Mouse (Mus musculus): Measurements from ENCODE around the gene Atp2a1. TPM values are rescaled to one million over a fixed set of nuclear protein-coding genes. Genes with fewer than 3 reads are reported as not detected.
A peak's percentile ranks its signal among the peaks of the same experiment; 100 is the strongest.

Atp2a1 gene
- polyA plus RNA-seq, 1 experiment = 2.6 TPM

DNA sequence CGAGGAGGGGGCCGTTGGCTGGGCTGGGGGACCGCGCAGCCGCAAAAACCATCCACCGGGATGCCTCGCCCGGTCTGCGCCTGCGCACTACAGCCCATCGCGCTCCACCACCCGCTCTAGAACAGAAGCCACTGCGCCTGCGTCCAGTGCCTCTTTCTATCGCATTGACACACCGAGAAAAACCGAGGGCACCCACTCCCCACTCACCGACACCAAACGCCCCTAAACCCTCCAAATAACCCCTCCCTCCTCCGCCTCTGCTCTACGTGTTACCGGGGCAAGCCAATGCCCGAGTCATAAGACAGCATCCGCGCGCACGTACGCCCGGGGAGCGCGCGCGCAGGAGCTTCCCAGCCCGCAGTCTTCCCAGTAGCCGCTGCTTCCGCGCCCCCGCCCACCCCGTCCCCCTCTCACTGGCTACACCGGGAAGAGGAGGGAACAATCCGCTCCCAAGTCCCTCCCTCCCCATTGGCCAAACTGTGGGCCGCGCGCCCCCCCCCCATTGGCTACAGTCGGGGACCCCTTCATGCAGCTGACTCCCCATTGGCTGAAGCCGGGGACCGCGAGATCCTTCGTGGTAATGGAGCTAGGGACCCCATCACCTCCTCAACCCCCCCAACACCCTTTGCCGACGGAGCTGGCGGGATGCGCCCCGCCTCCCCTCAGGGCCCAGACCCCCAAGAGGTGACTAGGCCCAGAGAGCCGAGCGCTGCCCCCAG, 39.3 kb upstream of the Atp2a1 start:
- H3K27ac ChIP-seq (ENCODE audit: insufficient read depth, low read length) = peak overlapping the region; percentile 96
- peak; percentile 65 to 86 for DNase-seq (ENCODE audit: low read depth in 1 of 2, low spot score in 2 of 2)
- under 1% methylated on average over 54 of the region's 57 CpGs for WGBS
- peaks cover 29% of the 10 kb centered on the region for H3K36me3 ChIP-seq (ENCODE audit: control insufficient read depth, insufficient read depth, low read length)
- H3K4me1 ChIP-seq (ENCODE audit: control insufficient read depth, insufficient read depth, insufficient read length) = no peaks in the 10 kb centered on the region
- peak overlapping the region; percentile 99 for H3K4me3 ChIP-seq (ENCODE audit: extremely low read depth, insufficient read depth, insufficient read length)
- no peak for TF ChIP-seq CTCF (IDR thresholded peaks at IDR 0.05; ENCODE audit: extremely low read depth, insufficient read depth, insufficient read length, insufficient replicate concordance)
- TF ChIP-seq POLR2A (IDR thresholded peaks at IDR 0.05; ENCODE audit: low read depth, low read length) = peak; percentile 26
- no peaks in the 10 kb centered on the region for H3K27me3 ChIP-seq (ENCODE audit: control insufficient read depth, insufficient read depth, low read length)

DNA sequence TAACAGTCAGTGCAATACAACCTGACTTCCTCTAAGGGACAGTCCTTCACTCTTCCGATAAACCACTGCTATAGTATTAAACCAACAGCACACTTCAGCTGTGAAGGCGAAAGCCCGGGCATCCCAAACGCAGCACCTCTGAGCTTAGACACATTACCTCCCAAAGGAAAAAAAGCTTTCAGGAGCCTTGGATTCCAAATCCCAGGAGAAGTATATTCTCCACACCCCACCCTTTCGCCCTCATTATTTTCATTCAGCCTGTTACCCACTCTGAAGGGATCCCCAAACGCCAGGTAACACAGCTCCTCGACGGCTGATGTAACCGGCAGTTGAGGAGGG, 38.7 kb upstream of the Atp2a1 start:
- 3% methylated on average over 9 of the region's 9 CpGs for WGBS
- Histone ChIP-seq H3K27me3 (ENCODE audit: control insufficient read depth, insufficient read depth, low read length) (no peaks in the 10 kb centered on the region), H3K27ac (ENCODE audit: insufficient read depth, low read length) (peak overlapping the region; percentile 96), H3K36me3 (ENCODE audit: control insufficient read depth, insufficient read depth, low read length) (peaks cover 33% of the 10 kb centered on the region), H3K4me1 (ENCODE audit: control insufficient read depth, insufficient read depth, insufficient read length) (no peaks in the 10 kb centered on the region), H3K4me3 (ENCODE audit: extremely low read depth, insufficient read depth, insufficient read length) (peak overlapping the region; percentile 99)
- DNase-seq (ENCODE audit: low read depth in 1 of 2, low spot score in 2 of 2) = no peak
- TF ChIP-seq POLR2A (IDR thresholded peaks at IDR 0.05; ENCODE audit: low read depth, low read length) = no peak
- no peak for TF ChIP-seq CTCF (IDR thresholded peaks at IDR 0.05; ENCODE audit: extremely low read depth, insufficient read depth, insufficient read length, insufficient replicate concordance)

DNA sequence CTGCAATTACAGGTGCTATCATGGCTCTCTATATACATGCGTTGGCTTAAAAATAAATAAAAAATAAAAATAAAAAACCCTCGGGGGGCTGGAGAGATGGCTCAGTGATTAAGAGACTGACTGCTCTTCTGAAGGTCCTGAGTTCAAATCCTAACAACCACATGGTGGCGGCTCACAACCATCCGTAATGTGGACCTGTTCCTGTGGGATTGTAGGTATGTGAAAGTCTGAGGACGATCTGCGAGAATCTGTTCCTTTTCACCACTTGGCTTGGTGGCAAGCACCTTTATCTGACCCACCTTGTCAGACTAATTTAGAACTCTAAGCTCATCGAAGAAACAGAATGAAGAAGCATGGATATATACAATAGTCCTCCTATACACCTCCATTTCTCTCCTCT, 36.5 kb upstream of the Atp2a1 start:
- WGBS = 95% methylated on average over 7 of the region's 7 CpGs
- peaks cover 52% of the 10 kb centered on the region for H3K36me3 ChIP-seq (ENCODE audit: control insufficient read depth, insufficient read depth, low read length)
- H3K4me1 ChIP-seq (ENCODE audit: control insufficient read depth, insufficient read depth, insufficient read length) = no peaks in the 10 kb centered on the region
- no peak overlapping the region for H3K27ac ChIP-seq (ENCODE audit: insufficient read depth, low read length)
- TF ChIP-seq CTCF (IDR thresholded peaks at IDR 0.05; ENCODE audit: extremely low read depth, insufficient read depth, insufficient read length, insufficient replicate concordance) (no peak), POLR2A (IDR thresholded peaks at IDR 0.05; ENCODE audit: low read depth, low read length) (no peak)
- no peaks in the 10 kb centered on the region for H3K27me3 ChIP-seq (ENCODE audit: control insufficient read depth, insufficient read depth, low read length)
- no peak overlapping the region for H3K4me3 ChIP-seq (ENCODE audit: extremely low read depth, insufficient read depth, insufficient read length)
- no peak for DNase-seq (ENCODE audit: low read depth in 1 of 2, low spot score in 2 of 2)

DNA sequence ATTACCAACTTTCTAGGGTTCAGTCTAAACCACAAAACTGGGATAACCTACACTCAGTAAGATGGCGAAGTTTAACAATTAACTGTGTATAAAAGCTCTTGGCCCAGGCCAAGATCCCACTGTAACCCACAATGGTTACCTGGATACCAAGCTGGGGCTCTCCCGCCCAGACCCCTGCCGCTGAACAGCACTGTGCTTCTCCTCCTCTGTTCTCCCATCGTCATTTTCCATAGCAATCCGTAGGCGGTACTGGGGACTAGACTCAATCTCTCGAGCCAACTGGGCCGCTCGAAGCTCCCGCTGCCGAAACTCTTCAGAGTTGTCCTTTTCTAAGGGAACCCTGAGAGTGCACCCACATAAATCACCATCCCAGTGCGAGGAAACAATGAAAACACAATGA, 35.1 kb upstream of the Atp2a1 start:
- H3K4me3 ChIP-seq (ENCODE audit: extremely low read depth, insufficient read depth, insufficient read length) = no peak overlapping the region
- TF ChIP-seq POLR2A (IDR thresholded peaks at IDR 0.05; ENCODE audit: low read depth, low read length) = no peak
- no peak for TF ChIP-seq CTCF (IDR thresholded peaks at IDR 0.05; ENCODE audit: extremely low read depth, insufficient read depth, insufficient read length, insufficient replicate concordance)
- 96% methylated on average over 12 of the region's 12 CpGs for WGBS
- H3K27ac ChIP-seq (ENCODE audit: insufficient read depth, low read length) = no peak overlapping the region
- DNase-seq (ENCODE audit: low read depth in 1 of 2, low spot score in 2 of 2) = no peak
- no peaks in the 10 kb centered on the region for H3K4me1 ChIP-seq (ENCODE audit: control insufficient read depth, insufficient read depth, insufficient read length)
- no peaks in the 10 kb centered on the region for H3K27me3 ChIP-seq (ENCODE audit: control insufficient read depth, insufficient read depth, low read length)
- peaks cover 66% of the 10 kb centered on the region for H3K36me3 ChIP-seq (ENCODE audit: control insufficient read depth, insufficient read depth, low read length)

DNA sequence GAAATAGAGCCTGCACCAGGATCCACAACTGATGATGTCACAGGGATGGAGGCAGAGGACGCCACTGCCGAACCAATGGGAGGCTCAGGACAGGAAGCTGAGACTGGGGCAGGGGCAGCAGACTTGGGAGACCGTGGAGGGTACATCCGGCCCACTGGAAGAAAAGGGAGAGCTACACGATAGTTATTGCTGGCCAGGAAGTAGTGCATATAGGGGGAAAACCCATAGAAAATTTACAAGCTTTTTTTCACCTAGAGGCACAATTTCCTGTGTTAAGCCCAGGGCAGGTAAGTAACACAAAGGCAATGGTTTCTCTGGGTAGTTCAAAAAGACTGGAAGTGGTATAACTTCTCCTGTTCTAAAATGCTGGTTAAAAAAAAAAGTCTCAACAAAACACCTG, 33.6 kb upstream of the Atp2a1 start:
- H3K27me3 ChIP-seq (ENCODE audit: control insufficient read depth, insufficient read depth, low read length) = no peaks in the 10 kb centered on the region
- DNase-seq (ENCODE audit: low read depth in 1 of 2, low spot score in 2 of 2) = no peak
- peaks cover 78% of the 10 kb centered on the region for H3K36me3 ChIP-seq (ENCODE audit: control insufficient read depth, insufficient read depth, low read length)
- no peak for TF ChIP-seq CTCF (IDR thresholded peaks at IDR 0.05; ENCODE audit: extremely low read depth, insufficient read depth, insufficient read length, insufficient replicate concordance)
- no peak for TF ChIP-seq POLR2A (IDR thresholded peaks at IDR 0.05; ENCODE audit: low read depth, low read length)
- H3K4me3 ChIP-seq (ENCODE audit: extremely low read depth, insufficient read depth, insufficient read length) = no peak overlapping the region
- no peaks in the 10 kb centered on the region for H3K4me1 ChIP-seq (ENCODE audit: control insufficient read depth, insufficient read depth, insufficient read length)
- 0 out of 2 replicates have a peak overlapping the region, but pooled peaks have one; percentile 23 for H3K27ac ChIP-seq (ENCODE audit: insufficient read depth, low read length)
- WGBS = 87% methylated on average over 5 of the region's 5 CpGs

DNA sequence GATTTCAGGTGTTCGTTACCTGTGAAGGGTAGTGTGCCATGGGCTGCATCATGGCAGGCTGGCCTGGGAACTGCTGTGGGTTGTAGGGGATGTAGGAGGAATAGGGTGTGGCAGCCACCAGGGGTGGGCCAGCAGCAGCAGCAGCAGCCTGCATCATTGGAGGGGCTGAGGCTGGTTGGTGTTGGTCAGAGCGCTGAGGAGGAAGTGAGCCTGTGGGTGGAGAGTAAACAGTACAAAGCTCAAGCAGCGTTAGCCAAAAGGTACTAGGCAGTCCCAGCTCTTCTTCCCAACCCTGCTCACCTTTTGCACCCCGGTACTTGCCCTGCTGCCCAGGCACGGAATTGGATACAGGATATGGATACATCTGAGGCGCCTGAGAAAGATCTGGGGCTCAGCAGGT, 31.2 kb upstream of the Atp2a1 start:
- Histone ChIP-seq H3K27ac (ENCODE audit: insufficient read depth, low read length) (no peak overlapping the region), H3K4me1 (ENCODE audit: control insufficient read depth, insufficient read depth, insufficient read length) (no peaks in the 10 kb centered on the region)
- TF ChIP-seq CTCF (IDR thresholded peaks at IDR 0.05; ENCODE audit: extremely low read depth, insufficient read depth, insufficient read length, insufficient replicate concordance) (no peak), POLR2A (IDR thresholded peaks at IDR 0.05; ENCODE audit: low read depth, low read length) (no peak)

DNA sequence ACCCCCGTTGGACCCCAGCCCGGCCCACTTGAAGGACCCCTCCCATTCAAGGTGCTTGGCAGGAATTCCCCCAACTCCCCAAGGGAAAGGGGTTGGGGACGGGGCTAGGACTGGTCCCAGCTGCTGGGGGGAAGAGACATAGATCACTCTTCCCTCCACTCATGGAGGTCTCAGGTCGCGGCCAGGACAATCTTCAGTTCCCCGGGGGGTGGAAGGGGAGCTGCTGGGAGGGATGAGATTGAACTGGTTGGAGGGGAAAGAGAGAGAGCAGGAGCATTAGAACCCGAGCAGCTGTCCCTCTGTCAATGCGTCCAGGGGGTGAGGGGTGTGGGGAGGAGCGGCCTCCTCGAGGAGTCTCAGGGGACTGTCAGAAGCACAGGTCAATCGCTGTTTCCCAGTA, 29.1 kb upstream of the Atp2a1 start:
- TF ChIP-seq POLR2A (IDR thresholded peaks at IDR 0.05; ENCODE audit: low read depth, low read length) = no peak
- TF ChIP-seq CTCF (IDR thresholded peaks at IDR 0.05; ENCODE audit: extremely low read depth, insufficient read depth, insufficient read length, insufficient replicate concordance) = no peak
- no peak for DNase-seq (ENCODE audit: low read depth in 1 of 2, low spot score in 2 of 2)
- Histone ChIP-seq H3K4me1 (ENCODE audit: control insufficient read depth, insufficient read depth, insufficient read length) (peaks cover 5% of the 10 kb centered on the region; the same call in 1 of the 2 replicates), H3K36me3 (ENCODE audit: control insufficient read depth, insufficient read depth, low read length) (peaks cover 50% of the 10 kb centered on the region), H3K27ac (ENCODE audit: insufficient read depth, low read length) (no peak overlapping the region), H3K27me3 (ENCODE audit: control insufficient read depth, insufficient read depth, low read length) (no peaks in the 10 kb centered on the region), H3K4me3 (ENCODE audit: extremely low read depth, insufficient read depth, insufficient read length) (no peak overlapping the region)
- WGBS = 81% methylated on average over 11 of the region's 11 CpGs

More for the DNA sequence above, 31.2 kb upstream of the Atp2a1 start:
- no peaks in the 10 kb centered on the region for H3K27me3 ChIP-seq (ENCODE audit: control insufficient read depth, insufficient read depth, low read length)
- H3K4me3 ChIP-seq (ENCODE audit: extremely low read depth, insufficient read depth, insufficient read length) = no peak overlapping the region
- WGBS = 92% methylated on average over 6 of the region's 6 CpGs
- peaks cover 64% of the 10 kb centered on the region for H3K36me3 ChIP-seq (ENCODE audit: control insufficient read depth, insufficient read depth, low read length)
- DNase-seq (ENCODE audit: low read depth in 1 of 2, low spot score in 2 of 2) = no peak
